Mouse (Mus musculus): Measurements from ENCODE around the gene Slc9a9. TPM values are rescaled to one million over a fixed set of nuclear protein-coding genes. Genes with fewer than 3 reads are reported as not detected.

Slc9a9 gene
- polyA plus RNA-seq, 1 experiment, result 16.0 TPM

- Histone ChIP-seq H3K4me3 (ENCODE audit: insufficient read depth, low read length) (no peak overlapping the region), H3K27ac (ENCODE audit: insufficient read depth, low read length) (no peak overlapping the region), H3K4me1 (ENCODE audit: control insufficient read depth, insufficient read depth, low read length) (no peaks in the 10 kb centered on the region; the same call in 1 of the 2 replicates)
- TF ChIP-seq CTCF (IDR thresholded peaks at IDR 0.05; ENCODE audit: extremely low read depth, insufficient read depth, low read length) (peak; percentile 56; the same call in 1 of the 2 replicates), POLR2A (IDR thresholded peaks at IDR 0.05; ENCODE audit: extremely low read depth, insufficient read depth, low read length) (no peak)
These were observed 69.1 kb downstream of the Slc9a9 start for GRCm38 (mm10) chr9:94738555-94739427.

GRCm38 (mm10) chr9:94740841-94741240, 71.1 kb downstream of the Slc9a9 start:
- Histone ChIP-seq H3K4me3 (ENCODE audit: insufficient read depth, low read length) (no peak overlapping the region), H3K27ac (ENCODE audit: insufficient read depth, low read length) (no peak overlapping the region), H3K4me1 (ENCODE audit: control insufficient read depth, insufficient read depth, low read length) (no peaks in the 10 kb centered on the region; the same call in 1 of the 2 replicates)
- TF ChIP-seq POLR2A (IDR thresholded peaks at IDR 0.05; ENCODE audit: extremely low read depth, insufficient read depth, low read length) (no peak), CTCF (IDR thresholded peaks at IDR 0.05; ENCODE audit: extremely low read depth, insufficient read depth, low read length) (no peak)

GRCm38 (mm10) chr9:94743291-94743690, 73.6 kb downstream of the Slc9a9 start:
- Histone ChIP-seq H3K4me3 (ENCODE audit: insufficient read depth, low read length) (no peak overlapping the region), H3K4me1 (ENCODE audit: control insufficient read depth, insufficient read depth, low read length) (no peaks in the 10 kb centered on the region; the same call in 1 of the 2 replicates), H3K27ac (ENCODE audit: insufficient read depth, low read length) (no peak overlapping the region)
- TF ChIP-seq POLR2A (IDR thresholded peaks at IDR 0.05; ENCODE audit: extremely low read depth, insufficient read depth, low read length) (no peak), CTCF (IDR thresholded peaks at IDR 0.05; ENCODE audit: extremely low read depth, insufficient read depth, low read length) (no peak)

GRCm38 (mm10) chr9:94748503-94748902, 78.8 kb downstream of the Slc9a9 start:
- TF ChIP-seq POLR2A (IDR thresholded peaks at IDR 0.05; ENCODE audit: extremely low read depth, insufficient read depth, low read length) (no peak), CTCF (IDR thresholded peaks at IDR 0.05; ENCODE audit: extremely low read depth, insufficient read depth, low read length) (no peak)
- H3K4me1 ChIP-seq (ENCODE audit: control insufficient read depth, insufficient read depth, low read length), result peaks cover 3% of the 10 kb centered on the region

DNA sequence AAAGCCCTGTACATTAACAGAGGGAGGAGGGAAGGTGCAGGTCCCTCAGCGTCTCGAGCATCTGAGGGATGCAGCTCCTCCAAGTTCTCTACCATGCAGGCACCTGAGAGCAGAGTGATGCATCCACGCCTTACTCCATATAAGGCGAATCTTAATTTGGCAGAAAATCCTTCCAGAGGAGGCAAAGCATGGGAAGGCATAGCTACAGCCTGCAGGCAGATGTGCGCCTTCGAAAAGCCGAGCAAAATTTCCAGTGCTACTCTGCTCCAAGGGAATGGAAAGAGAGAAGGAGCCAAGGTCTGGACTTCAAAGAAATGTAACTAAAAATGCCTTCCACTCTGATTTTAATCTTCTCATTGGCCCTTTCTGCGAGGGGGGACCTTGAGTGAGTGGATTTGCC, 80.5 kb downstream of the Slc9a9 start:
- TF ChIP-seq POLR2A (IDR thresholded peaks at IDR 0.05; ENCODE audit: extremely low read depth, insufficient read depth, low read length), result no peak
- TF ChIP-seq CTCF (IDR thresholded peaks at IDR 0.05; ENCODE audit: extremely low read depth, insufficient read depth, low read length), result no peak
- H3K27ac ChIP-seq (ENCODE audit: insufficient read depth, low read length), result no peak overlapping the region
- peaks cover 3% of the 10 kb centered on the region for H3K4me1 ChIP-seq (ENCODE audit: control insufficient read depth, insufficient read depth, low read length)
- H3K4me3 ChIP-seq (ENCODE audit: insufficient read depth, low read length), result no peak overlapping the region

More at GRCm38 (mm10) chr9:94748503-94748902, 78.8 kb downstream of the Slc9a9 start:
- no peak overlapping the region for H3K4me3 ChIP-seq (ENCODE audit: insufficient read depth, low read length)
- H3K27ac ChIP-seq (ENCODE audit: insufficient read depth, low read length), result peak overlapping the region; percentile 67

DNA sequence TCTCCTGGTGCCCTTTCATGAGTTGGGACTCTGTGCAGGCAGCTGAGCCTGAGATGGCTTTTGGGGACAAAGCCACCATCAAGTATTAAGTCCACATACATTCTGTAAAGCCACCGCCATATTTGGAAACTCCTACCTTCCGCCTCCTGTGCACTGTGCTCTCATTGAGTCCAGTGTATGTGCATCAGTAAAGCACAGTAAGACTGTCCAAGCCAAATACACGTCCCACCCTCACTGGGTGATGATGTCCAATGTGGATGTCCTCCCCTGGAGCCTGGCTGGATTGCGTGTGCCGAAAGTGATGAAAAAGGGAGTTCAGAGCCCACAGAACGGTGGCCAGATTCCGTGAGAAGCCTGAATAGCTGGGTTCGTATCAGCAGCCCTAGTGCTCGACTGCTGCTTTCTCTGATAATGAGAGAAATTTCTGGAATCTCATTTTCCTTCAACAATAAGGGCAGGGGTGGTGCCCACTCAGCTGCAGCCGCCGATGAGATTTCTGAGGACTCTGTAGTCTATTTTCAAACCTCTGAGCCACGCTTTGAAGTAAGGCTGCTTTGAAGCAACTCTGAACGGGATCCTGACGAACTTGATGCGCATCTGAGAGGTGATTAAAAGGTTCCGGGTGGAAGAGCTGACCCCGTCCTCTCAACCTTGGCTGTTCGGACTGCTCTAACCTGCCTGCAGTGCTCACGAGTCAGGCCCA, 81.4 kb downstream of the Slc9a9 start:
- Histone ChIP-seq H3K4me3 (ENCODE audit: insufficient read depth, low read length) (no peak overlapping the region), H3K27ac (ENCODE audit: insufficient read depth, low read length) (no peak overlapping the region), H3K4me1 (ENCODE audit: control insufficient read depth, insufficient read depth, low read length) (peaks cover 3% of the 10 kb centered on the region)
- no peak for TF ChIP-seq CTCF (IDR thresholded peaks at IDR 0.05; ENCODE audit: extremely low read depth, insufficient read depth, low read length)
- no peak for TF ChIP-seq POLR2A (IDR thresholded peaks at IDR 0.05; ENCODE audit: extremely low read depth, insufficient read depth, low read length)

DNA sequence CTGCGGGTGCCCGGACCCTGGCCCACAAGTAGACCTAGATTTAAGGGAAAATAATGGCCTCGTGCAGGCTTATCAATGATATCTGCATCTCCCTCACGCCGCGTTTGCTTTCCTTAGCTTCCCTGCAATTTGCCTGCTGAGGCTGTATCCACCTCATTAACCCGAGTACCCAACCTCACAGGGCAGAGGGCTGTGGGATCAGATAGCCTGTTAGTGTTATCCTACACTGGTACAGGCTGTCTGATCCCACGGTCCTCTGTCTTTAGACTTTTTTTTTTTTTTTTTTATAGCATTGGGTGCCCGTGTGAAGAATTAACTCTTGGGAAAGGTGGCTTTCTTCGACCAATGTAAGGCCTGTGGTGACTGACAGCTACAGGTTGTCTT, 81.9 kb downstream of the Slc9a9 start:
- Histone ChIP-seq H3K4me3 (ENCODE audit: insufficient read depth, low read length) (no peak overlapping the region), H3K27ac (ENCODE audit: insufficient read depth, low read length) (no peak overlapping the region), H3K4me1 (ENCODE audit: control insufficient read depth, insufficient read depth, low read length) (peaks cover 3% of the 10 kb centered on the region)
- no peak for TF ChIP-seq CTCF (IDR thresholded peaks at IDR 0.05; ENCODE audit: extremely low read depth, insufficient read depth, low read length)
- no peak for TF ChIP-seq POLR2A (IDR thresholded peaks at IDR 0.05; ENCODE audit: extremely low read depth, insufficient read depth, low read length)

- Histone ChIP-seq H3K27ac (ENCODE audit: insufficient read depth, low read length) (no peak overlapping the region), H3K4me1 (ENCODE audit: control insufficient read depth, insufficient read depth, low read length) (peaks cover 3% of the 10 kb centered on the region), H3K4me3 (ENCODE audit: insufficient read depth, low read length) (no peak overlapping the region)
- TF ChIP-seq POLR2A (IDR thresholded peaks at IDR 0.05; ENCODE audit: extremely low read depth, insufficient read depth, low read length), result no peak
- TF ChIP-seq CTCF (IDR thresholded peaks at IDR 0.05; ENCODE audit: extremely low read depth, insufficient read depth, low read length), result no peak
These were observed 82.4 kb downstream of the Slc9a9 start for GRCm38 (mm10) chr9:94752121-94752520.

DNA sequence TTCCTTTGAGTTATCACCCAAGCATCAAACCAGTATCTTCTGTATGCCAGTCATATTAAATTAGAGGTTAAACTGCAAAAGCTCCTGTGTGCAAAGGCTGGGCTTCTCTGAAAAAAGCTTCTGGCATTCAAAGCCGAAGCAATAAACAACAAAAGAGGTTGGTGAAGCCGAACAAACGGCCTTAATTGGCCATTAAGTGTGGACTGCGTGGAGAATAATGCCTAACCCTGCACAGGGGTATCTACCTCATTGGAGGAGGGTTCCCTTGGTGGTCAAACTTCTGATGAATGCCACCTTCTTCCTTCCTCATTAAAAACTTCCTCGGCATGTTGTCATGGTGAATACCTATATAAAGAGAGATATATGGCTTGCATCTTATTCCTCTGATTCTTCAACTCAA, 90.2 kb downstream of the Slc9a9 start:
- no peak overlapping the region for H3K27ac ChIP-seq (ENCODE audit: insufficient read depth, low read length)
- TF ChIP-seq CTCF (IDR thresholded peaks at IDR 0.05; ENCODE audit: extremely low read depth, insufficient read depth, low read length) (no peak), POLR2A (IDR thresholded peaks at IDR 0.05; ENCODE audit: extremely low read depth, insufficient read depth, low read length) (no peak)
- H3K4me1 ChIP-seq (ENCODE audit: control insufficient read depth, insufficient read depth, low read length), result no peaks in the 10 kb centered on the region
- no peak overlapping the region for H3K4me3 ChIP-seq (ENCODE audit: insufficient read depth, low read length)
